Mouse (Mus musculus) intestine, embryonic 14.5 days (tissue): Measurements from ENCODE around the gene Scgn. TPM values are rescaled to one million over a fixed set of nuclear protein-coding genes. Genes with fewer than 3 reads are reported as not detected.

Experiments
- ATAC-seq: fragments of 200-750 bp; cut with Nextera tagmentation; replicated peaks from 2 replicates; pipeline ENCODE4 v1.8.0; 2017; ENCODE audit warnings: low read depth, moderate number of reproducible peaks, moderate TSS enrichment, moderate library complexity; ENCODE audit not compliant: low FRiP score, low TSS enrichment
- DNase-seq: peaks from one replicate; pipeline ENCODE4 v3.0.0-alpha.2; 2018; ENCODE audit warnings: low spot score
- H3K27ac ChIP-seq: fragments of 300-500 bp; sonication (generic); 2 replicates; pipeline ENCODE4 v1.5.1; 2014; ENCODE audit warnings: low read depth, mild to moderate bottlenecking, control low read depth
- H3K27me3 ChIP-seq: fragments of 300-500 bp; sonication (generic); replicated peaks from 2 replicates; pipeline ENCODE4 v1.6.1; 2014; ENCODE audit warnings: low read length, control low read depth; ENCODE audit not compliant: control insufficient read depth, insufficient read depth
- H3K36me3 ChIP-seq: fragments of 300-500 bp; sonication (generic); 2 replicates; pipeline ENCODE4 v1.6.1; 2014; ENCODE audit warnings: low read length, control low read depth; ENCODE audit not compliant: control insufficient read depth, insufficient read depth
- H3K4me1 ChIP-seq: fragments of 300-500 bp; sonication (generic); replicated peaks from 2 replicates; pipeline ENCODE4 v1.6.1; 2014; ENCODE audit warnings: low read length, control low read depth, mixed read lengths; ENCODE audit not compliant: control insufficient read depth, insufficient read depth
- H3K4me2 ChIP-seq: fragments of 300-500 bp; sonication (generic); 2 replicates; pipeline ENCODE4 v1.6.1; 2014; ENCODE audit warnings: low read length
- H3K4me3 ChIP-seq: fragments of 300-500 bp; sonication (generic); 2 replicates; pipeline ENCODE4 v1.5.1; 2014; ENCODE audit warnings: low read depth, low read length, control low read depth, mixed read lengths
- H3K9ac ChIP-seq: fragments of 300-500 bp; sonication (generic); 2 replicates; pipeline ENCODE4 v1.6.1; 2014; ENCODE audit warnings: mild to moderate bottlenecking, low read length
- H3K9me3 ChIP-seq: fragments of 300-500 bp; sonication (generic); 2 replicates; pipeline ENCODE4 v1.6.1; 2016; ENCODE audit warnings: low read length, control low read depth; ENCODE audit not compliant: control insufficient read depth
- WGBS: fragments of 180-500 bp; shearing (Covaris S2); extraction: QIAGEN DNeasy Blood & Tissue Kit; methylation state at CpG from one replicate; pipeline ENCODE4 v1.1.7; 2014; 5-methylcytosine and 5-hydroxymethylcytosine counted together
- polyA plus RNA-seq: library from polyadenylated mRNA; unstranded; fragments of >200 nt; fragmentation: Nextera tagmentation; extraction: Ambion mirVana; gene quantifications from 2 replicates; pipeline ENCODE4 v1.2.1, GENCODE M21; 2014

Gene Scgn
- polyA plus RNA-seq, 1 experiment from 2014 or later, result 4.5 TPM

GRCm38 (mm10) chr13:23959776-23960175 is 31.2 kb downstream of the Scgn start:
- Histone ChIP-seq H3K4me2 (no peak overlapping the region), H3K4me1 (no peaks in the 10 kb centered on the region), H3K36me3 (no peaks in the 10 kb centered on the region), H3K4me3 (no peak overlapping the region), H3K9me3 (no peaks in the 10 kb centered on the region), H3K27ac (no peak overlapping the region), H3K27me3 (no peaks in the 10 kb centered on the region), H3K9ac (no peak overlapping the region)
- ATAC-seq, result no peak
- 6% methylated on average over 2 of the region's 2 CpGs for WGBS
- DNase-seq, result no peak

GRCm38 (mm10) chr13:23950928-23951327 is 40.1 kb downstream of the Scgn start:
- H3K36me3 ChIP-seq, result no peaks in the 10 kb centered on the region
- H3K4me3 ChIP-seq, result no peak overlapping the region
- ATAC-seq (no peak), DNase-seq (no peak)
- no peaks in the 10 kb centered on the region for H3K9me3 ChIP-seq
- H3K4me1 ChIP-seq, result no peaks in the 10 kb centered on the region
- H3K4me2 ChIP-seq, result no peak overlapping the region
- 69% methylated on average over 3 of the region's 3 CpGs for WGBS
- H3K9ac ChIP-seq, result no peak overlapping the region
- H3K27me3 ChIP-seq, result no peaks in the 10 kb centered on the region
- no peak overlapping the region for H3K27ac ChIP-seq

GRCm38 (mm10) chr13:23949484-23950246 is 41.3 kb downstream of the Scgn start:
- Histone ChIP-seq H3K4me3 (no peak overlapping the region), H3K27me3 (no peaks in the 10 kb centered on the region), H3K27ac (no peak overlapping the region), H3K9me3 (no peaks in the 10 kb centered on the region), H3K36me3 (no peaks in the 10 kb centered on the region), H3K9ac (no peak overlapping the region), H3K4me1 (no peaks in the 10 kb centered on the region), H3K4me2 (no peak overlapping the region)
- WGBS, result 61% methylated on average over 14 of the region's 14 CpGs
- DNase-seq (no peak), ATAC-seq (no peak)

- H3K9me3 ChIP-seq, result no peaks in the 10 kb centered on the region
- no peaks in the 10 kb centered on the region for H3K27me3 ChIP-seq
- no peak overlapping the region for H3K4me3 ChIP-seq
- H3K4me2 ChIP-seq, result no peak overlapping the region
- H3K36me3 ChIP-seq, result no peaks in the 10 kb centered on the region
- ATAC-seq (no peak), DNase-seq (no peak)
- H3K4me1 ChIP-seq, result no peaks in the 10 kb centered on the region
- H3K27ac ChIP-seq, result no peak overlapping the region
- no peak overlapping the region for H3K9ac ChIP-seq
- WGBS, result 16% methylated on average over 2 of the region's 2 CpGs
These were observed 44.8 kb downstream of the Scgn start for GRCm38 (mm10) chr13:23946254-23946653.

GRCm38 (mm10) chr13:23942861-23943260 is 48.2 kb downstream of the Scgn start:
- Histone ChIP-seq H3K9me3 (no peaks in the 10 kb centered on the region), H3K27me3 (no peaks in the 10 kb centered on the region), H3K4me2 (no peak overlapping the region), H3K36me3 (no peaks in the 10 kb centered on the region), H3K27ac (no peak overlapping the region), H3K4me1 (no peaks in the 10 kb centered on the region), H3K9ac (no peak overlapping the region), H3K4me3 (no peak overlapping the region)
- no peak for ATAC-seq
- DNase-seq, result no peak
- 53% methylated on average over 2 of the region's 2 CpGs for WGBS

- Histone ChIP-seq H3K27ac (no peak overlapping the region), H3K9ac (no peak overlapping the region), H3K9me3 (no peaks in the 10 kb centered on the region), H3K4me3 (no peak overlapping the region), H3K4me1 (no peaks in the 10 kb centered on the region), H3K36me3 (no peaks in the 10 kb centered on the region), H3K27me3 (no peaks in the 10 kb centered on the region), H3K4me2 (no peak overlapping the region)
- WGBS, result 53% methylated on average over 6 of the region's 6 CpGs
- ATAC-seq (no peak), DNase-seq (no peak)
These were observed 50.7 kb downstream of the Scgn start for GRCm38 (mm10) chr13:23940291-23940690.

GRCm38 (mm10) chr13:23938699-23939098 is 52.3 kb downstream of the Scgn start:
- H3K27me3 ChIP-seq, result no peaks in the 10 kb centered on the region
- no peaks in the 10 kb centered on the region for H3K36me3 ChIP-seq
- no peaks in the 10 kb centered on the region for H3K4me1 ChIP-seq
- 97% methylated on average over 1 of the region's 1 CpGs for WGBS
- H3K4me3 ChIP-seq, result no peak overlapping the region
- no peaks in the 10 kb centered on the region for H3K9me3 ChIP-seq
- no peak overlapping the region for H3K4me2 ChIP-seq
- ATAC-seq, result no peak
- DNase-seq, result no peak
- H3K27ac ChIP-seq, result no peak overlapping the region
- H3K9ac ChIP-seq, result no peak overlapping the region

- H3K36me3 ChIP-seq, result no peaks in the 10 kb centered on the region
- no peak within 1 kb of the TSS for H3K4me3 ChIP-seq
- H3K9ac ChIP-seq, result no peak within 1 kb of the TSS
- no peak for DNase-seq
- H3K27me3 ChIP-seq, result no peaks in the 10 kb centered on the region
- H3K4me1 ChIP-seq, result no peaks in the 10 kb centered on the region
- ATAC-seq, result no peak
- no peak within 1 kb of the TSS for H3K27ac ChIP-seq
- WGBS, result 92% methylated on average over 10 of the region's 10 CpGs
- H3K9me3 ChIP-seq, result no peaks in the 10 kb centered on the region
- H3K4me2 ChIP-seq, result no peak within 1 kb of the TSS
These were observed 56.8 kb downstream of the Scgn start, which contains the start of gene Hist1h2aa for GRCm38 (mm10) chr13:23934211-23934520. Gene Hist1h2aa, plus strand, starts transcription at chr13:23934462.
